Mouse (Mus musculus): ENCODE data around the gene Mrps14.

Gene Mrps14

DNA sequence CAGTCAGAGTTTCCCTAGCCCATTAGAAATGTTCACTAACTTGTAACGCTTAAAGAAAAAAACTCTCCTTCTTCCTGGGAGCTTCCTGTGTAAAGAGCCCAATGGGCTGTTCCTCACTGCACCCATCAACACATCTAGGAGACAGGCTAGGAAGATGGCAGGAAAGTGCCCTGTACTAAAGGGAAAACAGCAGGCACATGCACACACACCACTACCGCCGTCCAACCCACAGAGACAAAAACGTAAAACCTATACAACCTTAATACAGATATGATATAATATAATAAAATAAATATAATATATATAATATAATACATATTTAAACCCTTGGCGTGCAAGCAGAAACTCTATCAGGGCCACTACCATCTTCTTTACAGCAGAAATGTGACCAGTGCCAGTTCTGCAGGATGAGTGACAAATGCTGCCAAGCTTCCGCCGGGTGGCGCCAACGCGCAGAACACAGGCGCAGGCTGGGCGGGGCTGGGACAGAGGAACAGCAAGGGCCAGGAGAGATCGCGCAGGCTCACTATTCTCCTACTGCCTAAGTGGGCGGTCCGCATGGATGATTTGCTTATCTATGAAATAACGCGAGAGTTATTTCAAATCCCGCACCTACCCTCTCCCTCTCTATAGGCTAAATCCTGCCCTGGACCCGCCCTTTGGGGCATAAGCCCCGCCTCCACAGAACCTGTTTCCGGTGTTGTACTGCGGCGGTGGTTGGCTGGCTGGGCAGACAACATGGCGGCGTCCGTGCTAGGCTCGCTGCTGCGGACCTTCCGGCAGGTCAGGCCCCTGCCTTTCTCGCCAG is at the start of gene Mrps14:
Gene Mrps14 (plus strand): TSS at position 687 of the 808 bp plus-strand sequence.
- peak; percentile 99 for DNase-seq (ENCODE audit: low read depth, low spot score)

DNA sequence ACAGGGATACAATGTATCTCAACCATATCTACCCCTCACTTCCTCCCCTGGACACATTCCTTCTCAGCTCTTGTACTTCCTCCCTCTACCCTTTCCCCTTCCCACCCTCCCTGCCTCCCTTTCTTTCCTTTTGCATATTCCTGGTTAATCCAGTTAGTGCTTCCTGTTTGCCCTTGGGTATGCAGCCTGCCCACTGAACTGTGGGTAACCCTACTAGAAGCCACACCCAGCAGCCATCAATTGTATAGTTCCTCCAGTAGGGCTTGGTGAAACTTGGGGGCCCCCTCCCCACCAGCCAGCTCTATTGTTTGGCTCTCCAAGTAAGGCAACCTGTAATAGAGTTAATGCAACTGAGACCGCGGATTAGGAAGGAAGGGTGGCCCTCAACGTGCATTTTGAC is 49.4 kb upstream of the Mrps14 start:
- no peak for DNase-seq (ENCODE audit: low read depth, low spot score)

GRCm38 (mm10) chr1:160147274-160147673 is 47.7 kb upstream of the Mrps14 start:
- DNase-seq (ENCODE audit: low read depth, low spot score) = no peak

DNA sequence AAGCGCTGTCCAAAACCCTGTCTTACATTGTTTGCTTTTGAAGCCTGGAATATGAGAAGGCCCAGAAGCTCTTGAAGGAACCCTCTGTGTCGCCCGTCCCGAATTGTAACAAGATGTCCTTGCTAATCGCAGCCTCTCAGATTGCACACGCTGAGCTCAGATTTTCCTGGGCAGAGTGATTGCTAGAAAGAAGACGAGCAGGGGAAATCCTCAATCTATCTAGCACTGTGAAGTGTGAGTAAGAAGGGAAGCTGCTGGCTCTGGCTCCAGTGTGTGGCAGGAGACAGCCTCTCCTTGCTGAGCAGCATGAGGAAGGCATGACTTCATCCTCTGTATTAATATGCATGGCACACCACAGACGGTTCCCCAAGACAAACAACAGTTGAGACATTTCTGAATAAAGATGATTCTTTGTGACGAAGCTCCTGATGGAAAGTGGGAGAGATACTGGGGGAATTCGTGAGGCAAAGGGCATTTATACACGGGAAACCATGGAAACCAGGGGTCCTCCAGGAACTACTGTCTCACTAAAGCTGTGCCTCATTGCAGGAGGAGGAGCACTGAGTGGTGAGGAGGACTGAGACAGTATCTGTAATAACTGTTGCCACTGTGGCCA is 45.6 kb upstream of the Mrps14 start:
- DNase-seq (ENCODE audit: low read depth, low spot score) = peak; percentile 8

DNA sequence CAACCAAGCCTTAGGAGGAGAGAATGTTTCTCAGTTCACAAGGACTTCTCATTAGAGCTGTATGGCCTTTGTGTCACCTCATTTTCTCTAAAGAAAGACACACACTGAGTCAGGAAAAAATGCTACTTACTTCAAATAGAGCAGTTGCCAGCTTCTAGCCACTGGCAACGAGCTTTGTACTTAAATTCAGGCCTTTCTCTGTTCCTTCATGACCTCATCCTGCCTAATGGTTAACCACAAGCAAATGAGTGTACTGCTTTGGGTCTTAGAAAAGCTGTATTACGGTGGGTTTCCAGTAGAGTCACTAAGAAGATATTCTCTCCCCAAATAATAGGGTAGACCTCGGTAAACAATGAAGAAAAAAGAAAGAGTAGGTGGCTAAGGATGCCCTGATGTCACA is 44.3 kb upstream of the Mrps14 start:
- DNase-seq (ENCODE audit: low read depth, low spot score) = no peak

GRCm38 (mm10) chr1:160153480-160153879 is 41.5 kb upstream of the Mrps14 start, which contains the start of gene Tnn:
Gene Tnn, minus strand, starts transcription at chr1:160153580.
- DNase-seq (ENCODE audit: low read depth, low spot score) = no peak

DNA sequence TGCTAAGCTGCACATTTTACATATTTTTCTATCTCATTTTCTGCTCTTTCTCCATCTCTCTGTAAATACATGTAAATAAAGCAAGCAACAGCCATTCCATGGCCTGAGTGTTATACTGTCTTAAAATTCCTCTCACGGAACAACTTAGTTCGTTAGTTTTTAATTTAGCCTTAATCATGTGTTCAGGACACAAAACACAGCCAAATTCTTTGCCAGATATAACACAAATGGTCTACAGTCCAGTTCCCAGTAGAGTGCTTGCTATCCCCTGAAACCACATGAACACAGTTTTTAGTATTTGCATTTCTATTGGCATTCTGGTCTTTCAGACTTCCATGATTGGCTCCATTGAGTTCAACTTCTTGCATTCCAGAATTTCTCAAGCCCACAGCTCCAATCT is 36.8 kb upstream of the Mrps14 start:
- DNase-seq (ENCODE audit: low read depth, low spot score) = no peak

DNA sequence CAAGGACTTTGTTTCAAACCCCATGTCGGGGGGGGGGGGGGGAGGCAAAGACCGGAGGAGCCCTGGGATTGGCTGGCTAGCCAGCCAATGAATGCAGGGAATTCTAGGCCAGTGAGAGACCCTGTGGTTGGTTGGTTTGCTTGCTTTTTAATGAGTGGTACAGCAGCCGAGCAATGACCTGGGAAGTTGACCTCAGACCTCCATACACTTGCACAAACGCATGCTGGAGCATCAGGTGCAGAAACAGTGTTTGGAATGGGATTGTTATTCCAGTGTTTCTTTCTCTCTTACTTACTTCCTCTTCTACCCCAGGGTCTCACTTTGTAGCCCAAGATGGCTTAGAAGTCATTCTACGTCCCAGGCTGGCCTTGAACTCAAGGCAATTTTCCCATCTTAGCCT is 28.4 kb upstream of the Mrps14 start:
- DNase-seq (ENCODE audit: low read depth, low spot score) = no peak

DNA sequence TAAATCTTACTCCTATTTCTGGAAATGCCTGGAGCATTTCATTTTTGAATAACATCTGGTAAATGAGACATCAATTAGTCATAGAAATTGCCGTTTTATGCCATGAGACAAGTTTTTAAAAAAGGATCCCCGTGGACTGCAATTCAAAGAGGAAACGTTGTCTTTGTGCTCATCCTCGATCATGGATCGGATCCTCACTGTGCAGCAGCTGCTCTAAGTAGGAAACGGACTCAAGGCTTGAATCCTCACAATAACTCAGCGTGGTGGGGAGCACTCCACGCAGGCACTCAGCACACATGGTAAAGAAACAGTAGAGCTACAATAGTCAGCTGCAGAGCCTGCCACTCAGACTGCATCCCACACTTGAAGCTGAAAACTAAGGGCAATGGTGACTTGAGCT is 18.1 kb upstream of the Mrps14 start:
- no peak for DNase-seq (ENCODE audit: low read depth, low spot score)

- DNase-seq (ENCODE audit: low read depth, low spot score) = no peak
Measured at GRCm38 (mm10) chr1:160181216-160181615, 13.8 kb upstream of the Mrps14 start.

DNA sequence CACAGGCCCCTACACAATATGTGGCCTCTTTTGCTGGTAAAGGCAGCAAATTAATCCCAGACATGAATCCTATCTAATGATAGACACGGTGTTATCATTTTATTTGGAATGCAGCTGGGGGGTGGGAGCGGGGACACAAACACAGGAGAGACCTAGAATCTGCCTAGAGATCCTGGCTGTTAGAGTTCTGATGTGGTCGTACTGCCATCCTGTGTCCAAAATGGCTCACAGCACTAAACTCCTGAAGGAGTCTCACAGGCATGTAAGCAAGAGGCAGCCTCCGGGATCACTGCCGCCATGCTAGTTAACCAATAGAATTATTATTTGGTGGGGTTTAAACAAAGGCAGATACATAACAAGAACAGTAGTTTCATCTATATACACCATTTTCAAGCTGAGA is 10.5 kb upstream of the Mrps14 start:
- DNase-seq (ENCODE audit: low read depth, low spot score) = peak; percentile 67

DNA sequence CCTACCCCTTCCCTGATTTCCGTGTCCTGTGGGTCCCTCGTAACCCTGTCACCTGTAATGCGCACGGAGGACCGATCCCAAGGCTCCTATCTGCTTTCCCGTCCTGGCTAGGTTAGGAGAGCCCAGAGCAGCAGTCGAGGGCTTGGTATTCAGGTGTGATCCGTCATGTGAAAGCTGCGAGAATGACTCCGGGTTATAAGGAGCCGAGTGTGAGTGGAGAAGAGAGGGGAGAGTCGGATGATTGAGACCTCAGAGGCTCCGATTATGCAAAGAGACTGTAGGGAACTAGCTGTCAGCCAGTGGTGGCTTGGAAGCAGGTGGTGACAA is 285 bp downstream of the Mrps14 start:
- no peak for DNase-seq (ENCODE audit: low read depth, low spot score)

DNA sequence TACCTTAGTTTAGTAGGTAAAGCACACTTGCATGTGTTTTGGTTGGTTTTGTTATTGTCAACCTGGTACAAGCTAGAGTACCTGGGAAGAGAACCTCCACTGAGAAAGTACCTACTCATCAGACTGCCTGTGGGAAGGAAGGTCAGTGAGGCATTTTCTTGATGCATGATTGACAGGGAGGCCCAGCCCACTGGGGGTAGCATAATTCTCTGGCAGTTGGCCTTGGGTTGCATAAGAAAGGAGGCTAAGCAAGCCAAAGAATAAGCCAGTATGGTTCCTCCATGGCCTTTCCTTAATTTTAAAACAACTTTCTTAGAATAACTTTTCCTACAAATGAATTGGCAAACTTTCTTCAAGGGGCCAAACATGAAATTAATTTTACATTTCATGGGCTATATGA is 10.5 kb downstream of the Mrps14 start:
- no peak for DNase-seq (ENCODE audit: low read depth, low spot score)

GRCm38 (mm10) chr1:160209844-160210243 is 14.8 kb downstream of the Mrps14 start:
- no peak for DNase-seq (ENCODE audit: low read depth, low spot score)

DNA sequence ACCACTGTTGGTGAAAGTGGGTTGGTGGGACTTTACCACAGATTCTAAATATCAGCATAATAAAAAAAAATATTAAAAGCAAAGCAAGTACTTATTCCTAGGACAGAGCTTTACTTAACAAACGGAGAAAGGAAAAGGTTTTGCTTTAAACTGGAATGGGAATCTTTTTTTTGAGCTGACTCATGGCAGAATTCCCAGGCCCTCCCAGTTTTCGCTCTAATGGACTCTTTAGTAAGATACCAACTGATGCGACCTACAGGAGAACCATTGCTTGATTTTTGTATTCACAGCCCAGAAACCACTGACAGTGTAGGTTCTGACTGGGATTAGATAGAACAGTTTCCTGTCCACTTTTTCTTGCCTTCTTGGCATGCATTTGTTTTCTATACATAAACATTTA is 15.6 kb downstream of the Mrps14 start:
- no peak for DNase-seq (ENCODE audit: low read depth, low spot score)

DNA sequence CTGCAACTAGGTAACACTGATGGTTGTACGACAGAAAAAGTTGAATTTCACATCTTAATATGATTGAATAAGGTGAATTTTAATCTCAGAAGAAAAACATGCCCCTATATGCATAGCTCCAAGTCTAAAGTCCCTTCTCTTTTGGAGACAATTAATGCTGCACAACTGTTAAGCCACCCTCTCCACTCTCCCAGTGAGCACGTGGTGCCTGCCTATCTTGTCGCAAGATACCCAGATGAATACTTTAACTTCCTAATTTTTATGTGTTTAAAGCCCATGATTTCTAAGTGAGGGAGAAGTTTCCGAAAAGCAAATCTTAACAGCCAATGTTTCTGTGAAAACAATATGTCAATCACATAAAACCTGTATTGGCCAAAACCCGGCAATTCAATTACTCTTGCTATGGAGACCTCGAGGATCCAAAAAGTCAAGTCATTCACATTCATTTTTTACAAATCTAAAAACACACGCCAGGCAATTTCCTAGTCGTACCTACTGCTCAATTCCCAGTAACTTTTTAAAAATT is 16.6 kb downstream of the Mrps14 start:
- no peak for DNase-seq (ENCODE audit: low read depth, low spot score)

DNA sequence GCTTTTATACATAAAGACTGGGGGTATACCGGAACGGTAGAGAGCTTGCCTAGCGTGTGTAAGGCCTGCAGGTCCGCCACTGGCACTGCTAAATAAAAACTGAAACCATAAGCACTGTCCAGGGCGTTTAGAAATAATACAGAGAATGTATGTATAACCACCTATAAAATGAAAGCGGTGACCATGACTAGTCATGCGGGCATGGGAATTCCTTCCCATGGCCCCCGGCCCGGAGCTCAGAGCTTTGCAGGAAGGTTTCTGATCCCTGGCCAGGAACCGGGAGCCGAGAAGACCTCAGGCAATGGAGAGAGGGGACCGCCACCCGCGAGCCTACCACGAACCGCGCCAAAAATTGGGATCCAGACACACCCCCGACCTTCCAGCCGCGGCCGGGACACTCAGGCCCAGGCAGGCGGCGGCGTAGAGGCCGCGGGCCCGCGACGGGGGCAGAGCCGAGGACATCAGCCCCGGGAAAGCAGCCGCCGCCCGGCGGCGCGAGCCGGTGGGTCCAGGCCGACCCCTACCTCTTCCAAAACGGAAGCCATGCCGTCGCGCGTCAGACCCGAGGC is 17.2 kb downstream of the Mrps14 start:
- peak; percentile 8 for DNase-seq (ENCODE audit: low read depth, low spot score)

DNA sequence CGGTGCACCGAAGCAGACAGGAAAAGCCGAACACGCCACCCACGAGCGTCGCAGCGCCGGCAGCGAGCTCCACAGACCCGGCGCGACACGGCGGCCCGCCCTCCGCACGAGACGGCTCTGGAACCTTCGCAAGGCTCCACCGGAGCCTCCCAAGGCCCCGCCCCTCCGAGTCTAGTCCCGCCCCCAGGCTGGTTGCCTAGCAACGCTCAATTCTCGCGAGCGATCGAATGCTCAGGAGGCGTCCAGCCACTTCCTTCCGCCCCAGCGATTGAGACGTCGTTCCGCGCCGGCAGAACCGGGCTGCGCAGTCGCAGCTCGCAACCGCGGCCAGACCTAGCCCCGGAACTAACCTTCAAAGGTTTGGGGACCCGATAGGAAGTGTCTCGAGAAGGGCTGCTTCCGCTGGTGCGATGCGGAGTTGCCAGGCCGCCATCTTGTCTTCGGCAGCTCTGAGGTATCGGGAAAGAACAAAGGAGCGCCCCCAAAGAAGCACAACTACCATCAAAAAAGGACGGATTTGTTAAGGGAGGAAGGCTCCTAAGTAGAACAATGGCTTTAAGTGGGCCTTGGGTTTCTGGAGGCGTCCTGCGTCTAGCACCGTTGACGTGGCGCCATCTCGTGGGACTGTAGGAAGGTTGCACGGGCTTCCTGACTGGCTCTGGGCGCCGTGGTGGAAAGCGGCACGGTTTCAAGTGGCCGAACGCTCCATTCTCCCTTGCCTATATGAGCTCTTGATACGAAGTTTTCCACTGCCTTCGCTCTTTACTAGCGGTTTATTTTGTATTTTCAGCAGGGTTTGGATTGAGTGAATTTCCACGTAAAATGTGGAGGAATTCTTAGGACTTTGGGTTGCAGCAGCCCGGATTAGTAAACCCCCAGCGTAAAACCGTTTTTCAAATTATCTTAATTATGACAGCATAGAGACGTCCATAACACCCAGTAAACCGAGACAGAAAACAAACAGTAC is 18.0 kb downstream of the Mrps14 start, which contains the start of gene Cacybp:
Gene Cacybp (minus strand): TSS at position 173 of the 967 bp plus-strand sequence.
- peak; percentile 98 for DNase-seq (ENCODE audit: low read depth, low spot score)

GRCm38 (mm10) chr1:160214171-160214570 is 19.2 kb downstream of the Mrps14 start:
- DNase-seq (ENCODE audit: low read depth, low spot score) = no peak

DNA sequence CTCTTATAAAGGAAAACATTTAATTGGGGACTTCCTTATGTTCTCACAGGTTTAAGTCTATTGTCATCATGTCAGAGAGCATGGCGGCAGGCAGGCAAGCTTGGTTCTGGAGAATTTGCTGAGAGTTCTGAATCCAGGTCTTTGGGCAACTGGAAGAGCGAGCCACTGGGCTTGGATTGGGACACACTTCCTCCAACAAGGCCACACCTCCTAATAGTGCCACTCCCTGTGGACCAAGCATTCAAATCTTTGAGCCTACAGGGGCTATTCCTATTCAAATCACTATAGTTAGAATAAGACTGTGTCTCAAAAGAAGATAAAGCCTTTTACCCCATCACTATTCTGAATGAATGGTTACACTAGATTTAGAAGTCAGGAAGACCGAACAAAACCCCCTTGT is 22.9 kb downstream of the Mrps14 start:
- DNase-seq (ENCODE audit: low read depth, low spot score) = no peak

- no peak for DNase-seq (ENCODE audit: low read depth, low spot score)
Measured at GRCm38 (mm10) chr1:160224093-160224492, 29.1 kb downstream of the Mrps14 start.

DNA sequence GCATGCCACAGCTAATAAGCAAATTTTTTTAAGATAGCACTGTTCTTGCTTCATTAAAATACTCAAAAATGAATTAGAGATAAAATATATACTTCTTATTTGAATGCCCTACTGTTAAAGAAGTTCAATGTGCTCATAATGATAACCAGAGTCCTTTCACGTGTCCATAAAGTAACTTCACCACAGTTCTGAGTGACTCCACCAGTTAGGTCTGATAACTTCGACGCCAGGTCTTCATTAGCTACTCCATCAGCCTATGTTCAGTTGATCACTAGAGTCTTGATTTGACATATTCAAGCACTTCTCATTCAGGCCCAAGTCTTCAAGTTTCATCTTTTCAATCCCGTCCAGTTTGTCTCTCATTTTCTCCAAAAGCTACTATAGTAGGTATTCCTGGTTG is 32.2 kb downstream of the Mrps14 start:
- DNase-seq (ENCODE audit: low read depth, low spot score) = no peak
